Mouse (Mus musculus) kidney, adult 2 months (tissue): Measurements from ENCODE around the gene Enho.

ENCODE experiments used
- CTCF ChIP-seq: fragments of 200-500 bp; conservative IDR thresholded peaks from 2 replicates; pipeline ENCODE4 v1.5.1; 2011; ENCODE audit warnings: low read depth, mild to moderate bottlenecking, control low read depth, low read length, moderate library complexity, mixed read lengths; ENCODE audit not compliant: insufficient read depth, insufficient read length
- POLR2A ChIP-seq: fragments of 200-500 bp; IDR thresholded peaks from one replicate; pipeline ENCODE4 v1.6.1; 2011; ENCODE audit warnings: low read depth, low read length, control low read depth

GRCm38 (mm10) chr4:41639214-41639841, 796 bp downstream of the Enho start:
- no peak for TF ChIP-seq CTCF
- TF ChIP-seq POLR2A: no peak
